Mouse (Mus musculus) midbrain, embryonic 13.5 days (tissue): ENCODE data around the gene Hist2h4. TPM values are rescaled to one million over a fixed set of nuclear protein-coding genes. Genes with fewer than 3 reads are reported as not detected.
A peak's percentile ranks its signal among the peaks of the same experiment; 100 is the strongest.
"Not testable (repeated sequence)": the region's sequence is repeated elsewhere in the genome, so short reads cannot be mapped to it uniquely, and the experiment has no call there.

Experiments
- ATAC-seq: fragments of 200-750 bp; cut with Nextera tagmentation; 2 replicates; pipeline ENCODE4 v1.8.0; 2017; ENCODE audit warnings: mild to moderate bottlenecking, moderate TSS enrichment, moderate library complexity
- H3K27ac ChIP-seq: fragments of 300-500 bp; sonication (generic); 2 replicates; pipeline ENCODE4 v1.5.1; 2015; ENCODE audit warnings: inconsistent platforms, mild to moderate bottlenecking, moderate library complexity
- H3K27me3 ChIP-seq: fragments of 300-500 bp; sonication (generic); 2 replicates; pipeline ENCODE4 v1.6.1; 2015; ENCODE audit warnings: mild to moderate bottlenecking, inconsistent platforms
- H3K36me3 ChIP-seq: fragments of 300-500 bp; sonication (generic); 2 replicates; pipeline ENCODE4 v1.6.1; 2015; ENCODE audit warnings: mild to moderate bottlenecking, inconsistent platforms
- H3K4me1 ChIP-seq: fragments of 300-500 bp; sonication (generic); replicated peaks from 2 replicates; pipeline ENCODE4 v1.6.1; 2015; ENCODE audit warnings: inconsistent platforms
- H3K4me2 ChIP-seq: fragments of 300-500 bp; sonication (generic); replicated peaks from 2 replicates; pipeline ENCODE4 v1.6.1; 2015; ENCODE audit warnings: moderate library complexity, mild to moderate bottlenecking, inconsistent platforms
- H3K4me3 ChIP-seq: fragments of 300-500 bp; sonication (generic); replicated peaks from 2 replicates; pipeline ENCODE4 v1.5.1; 2015; ENCODE audit warnings: mild to moderate bottlenecking, inconsistent platforms
- H3K9ac ChIP-seq: fragments of 300-500 bp; sonication (generic); replicated peaks from 2 replicates; pipeline ENCODE4 v1.6.1; 2015; ENCODE audit warnings: mild to moderate bottlenecking, inconsistent platforms
- H3K9me3 ChIP-seq: fragments of 300-500 bp; sonication (generic); 2 replicates; pipeline ENCODE4 v1.6.1; 2016; ENCODE audit warnings: mild to moderate bottlenecking, inconsistent platforms
- WGBS: fragments of 180-500 bp; shearing (Covaris S2); methylation state at CpG from one replicate; pipeline ENCODE4 v1.1.7; 2015; 5-methylcytosine and 5-hydroxymethylcytosine counted together
- polyA plus RNA-seq: library from polyadenylated mRNA; unstranded; fragments of >200 nt; fragmentation: Nextera tagmentation; extraction: Ambion mirVana; gene quantifications from 2 replicates; pipeline ENCODE4 v1.2.1, GENCODE M21; 2015

Hist2h4 gene
- polyA plus RNA-seq, 1 experiment from 2014 or later, result 11.1 TPM

DNA sequence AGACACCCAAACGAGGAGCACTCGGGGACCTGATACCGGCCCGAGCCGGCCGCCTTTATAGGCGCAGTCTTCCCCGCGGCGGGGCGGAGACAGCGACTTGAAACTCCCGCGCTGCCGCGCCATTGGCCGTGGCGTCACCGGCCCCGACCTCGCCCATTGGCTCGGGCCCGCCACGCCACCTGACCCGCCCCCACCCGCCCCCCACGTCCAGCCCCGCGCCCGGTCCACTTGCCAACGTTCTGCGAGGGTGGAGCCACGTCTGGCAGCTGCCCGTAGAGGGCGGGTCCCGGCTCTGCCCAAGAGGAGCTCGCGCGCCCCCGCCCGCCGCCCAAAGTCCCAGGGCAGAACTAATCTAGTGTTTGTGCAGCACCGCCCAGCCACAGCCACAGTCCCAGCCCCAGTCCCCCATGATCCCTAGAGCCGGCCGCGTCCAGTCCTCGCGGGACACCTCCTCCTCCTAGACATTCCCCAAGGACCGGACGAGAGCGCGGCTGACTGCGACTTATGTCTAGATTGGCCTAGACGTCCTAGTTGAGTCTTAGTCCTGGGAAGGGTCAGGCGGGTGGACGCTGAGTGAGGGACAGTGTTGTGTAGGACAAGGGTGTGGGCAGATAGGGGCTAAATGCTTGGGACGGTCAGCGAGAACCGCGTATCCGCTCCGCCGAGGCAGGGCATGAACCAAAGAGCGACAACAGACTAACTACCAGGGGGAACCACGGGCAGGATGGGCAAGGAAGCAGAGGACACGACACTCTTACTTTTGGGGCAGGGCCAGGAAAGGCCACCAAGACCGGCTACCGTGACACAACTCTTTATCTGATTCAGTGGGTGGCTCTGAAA is 23.9 kb downstream of the Hist2h4 start, which contains the start of gene Hist2h3c2:
Gene Hist2h3c2 (minus strand): TSS at position 174 of the 840 bp plus-strand sequence.
- under 1% methylated on average over 24 of the region's 68 CpGs for WGBS
- Histone ChIP-seq H3K27ac (peak within 1 kb of the TSS; percentile 80), H3K4me2 (peak within 1 kb of the TSS; percentile 57), H3K9ac (peak within 1 kb of the TSS; percentile 54), H3K4me3 (peak within 1 kb of the TSS; percentile 41), H3K4me1 (peaks cover 27% of the 10 kb centered on the region)
- H3K27me3 ChIP-seq, H3K36me3 ChIP-seq, H3K9me3 ChIP-seq: not testable (repeated sequence)
- ATAC-seq, result peak; percentile 94

DNA sequence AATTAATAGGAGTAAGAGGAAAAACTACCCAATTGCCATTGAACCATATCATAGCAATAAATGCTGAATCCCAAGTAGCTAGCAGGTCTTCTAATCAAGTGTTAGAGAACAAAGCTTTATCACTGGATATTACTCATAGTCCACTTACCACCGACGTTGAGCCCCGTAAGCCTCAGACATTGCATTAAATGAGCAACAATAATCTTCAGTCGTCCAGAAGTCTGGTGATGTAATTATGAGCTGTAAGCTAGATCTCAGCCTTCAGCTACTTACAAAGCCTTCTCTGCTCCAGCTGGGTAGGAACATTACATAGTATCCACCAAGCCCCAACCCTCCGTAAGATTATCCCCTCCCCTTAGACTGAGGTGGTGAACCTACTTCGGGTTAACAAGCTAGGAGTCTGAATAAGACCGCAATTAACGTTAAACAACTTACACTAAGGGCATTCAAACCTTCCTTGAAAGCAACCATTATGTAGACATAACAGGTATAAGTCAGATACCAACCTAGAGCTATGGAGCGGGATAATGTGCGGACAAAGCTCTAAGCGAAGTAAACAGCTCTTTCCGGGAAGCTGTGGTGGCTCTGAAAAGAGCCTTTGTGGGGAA is 25.1 kb downstream of the Hist2h4 start:
- no peak for ATAC-seq
- Histone ChIP-seq H3K4me2 (peak overlapping the region; percentile 57), H3K36me3 (no peaks in the 10 kb centered on the region), H3K4me3 (peak overlapping the region; percentile 40), H3K9me3 (no peaks in the 10 kb centered on the region), H3K27me3 (no peaks in the 10 kb centered on the region), H3K4me1 (peaks cover 24% of the 10 kb centered on the region), H3K27ac (no peak overlapping the region; the same call in 1 of the 2 replicates), H3K9ac (peak overlapping the region; percentile 54)
- WGBS, result under 1% methylated on average over 12 of the region's 12 CpGs

DNA sequence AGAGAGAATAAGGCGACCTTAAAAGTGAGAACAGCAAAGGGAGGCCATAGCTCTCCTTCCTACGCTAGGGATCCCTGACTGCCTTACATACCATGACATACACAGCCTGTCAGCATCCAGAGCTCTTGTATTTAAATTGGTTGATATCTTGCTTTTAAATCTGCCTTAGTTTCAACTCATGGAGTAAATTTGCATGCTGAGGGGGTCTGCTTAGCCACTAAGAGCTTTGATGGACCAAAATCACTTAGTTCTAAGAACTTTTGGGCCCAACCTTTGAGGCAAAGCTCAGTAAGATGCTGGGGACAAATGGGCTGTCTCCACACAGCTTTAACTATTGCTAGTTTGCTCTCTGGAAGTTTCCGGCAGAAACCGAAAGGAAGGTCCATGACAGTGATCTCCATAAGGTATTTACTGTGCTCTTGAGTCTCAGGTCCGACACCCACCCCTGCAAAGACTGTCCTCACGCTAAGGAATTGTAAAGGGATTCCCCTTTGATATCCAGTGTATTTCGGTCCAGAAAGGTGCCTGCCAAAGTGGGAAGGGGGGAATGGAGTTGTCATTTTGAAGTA is 25.7 kb downstream of the Hist2h4 start:
- Histone ChIP-seq H3K4me3 (peak overlapping the region; percentile 40), H3K4me2 (peak overlapping the region; percentile 57), H3K9me3 (no peaks in the 10 kb centered on the region), H3K4me1 (peaks cover 24% of the 10 kb centered on the region), H3K27ac (no peak overlapping the region), H3K9ac (peak overlapping the region; percentile 54), H3K27me3 (no peaks in the 10 kb centered on the region), H3K36me3 (no peaks in the 10 kb centered on the region)
- 25% methylated on average over 7 of the region's 7 CpGs for WGBS
- ATAC-seq, result no peak

DNA sequence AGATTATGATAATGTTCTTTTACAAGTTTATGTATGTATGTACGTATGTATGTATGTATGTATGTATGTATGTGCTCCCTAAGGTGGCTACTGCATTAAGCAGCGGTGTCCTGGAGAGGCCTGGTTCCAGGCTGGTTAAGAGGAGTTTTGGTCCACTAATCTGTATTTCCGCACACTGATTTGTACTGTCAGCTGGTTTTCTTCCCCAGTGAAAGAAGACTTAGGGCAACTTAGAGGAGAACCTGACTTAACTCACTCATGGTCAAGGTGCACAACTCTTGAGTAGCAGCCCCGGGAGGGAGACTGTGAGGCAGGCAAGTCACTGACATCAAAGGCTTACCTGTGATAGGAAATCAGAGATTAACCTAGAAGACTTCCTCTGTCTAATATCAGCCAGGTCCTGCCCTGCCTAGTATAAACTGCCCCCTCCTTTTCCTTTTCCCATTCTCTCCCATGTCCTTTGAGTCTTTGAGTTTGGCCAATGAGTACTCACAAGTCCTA is 26.2 kb downstream of the Hist2h4 start:
- no peak for ATAC-seq
- H3K27ac ChIP-seq, result no peak overlapping the region
- H3K9me3 ChIP-seq, result no peaks in the 10 kb centered on the region
- H3K4me3 ChIP-seq, result peak overlapping the region; percentile 40; the same call in 1 of the 2 replicates
- H3K27me3 ChIP-seq, result no peaks in the 10 kb centered on the region
- H3K36me3 ChIP-seq, result no peaks in the 10 kb centered on the region
- H3K4me2 ChIP-seq, result peak overlapping the region; percentile 57
- H3K4me1 ChIP-seq, result peaks cover 24% of the 10 kb centered on the region
- WGBS, result 85% methylated on average over 4 of the region's 4 CpGs
- peak overlapping the region; percentile 54; the same call in 1 of the 2 replicates for H3K9ac ChIP-seq

DNA sequence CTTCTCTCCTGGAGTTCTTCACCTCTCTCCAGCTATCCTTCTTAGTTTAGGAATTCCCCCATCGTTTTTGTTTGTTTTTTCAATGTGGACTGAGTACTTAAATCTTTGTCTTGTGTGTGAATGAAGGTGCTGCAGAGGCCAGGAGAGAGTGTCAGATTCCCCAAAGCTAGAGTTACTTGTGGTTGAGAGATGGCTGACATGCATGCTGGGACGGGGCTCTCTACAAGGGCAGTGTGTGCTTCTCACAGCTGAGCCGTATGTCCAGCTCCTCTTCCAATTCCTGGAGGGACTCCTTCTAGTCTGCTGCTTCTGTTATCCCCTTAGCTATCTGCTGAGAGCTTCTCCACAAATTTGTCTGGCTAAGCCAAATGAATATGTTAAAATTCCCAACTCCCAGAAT is 27.3 kb downstream of the Hist2h4 start:
- Histone ChIP-seq H3K9me3 (no peaks in the 10 kb centered on the region), H3K4me2 (no peak overlapping the region), H3K4me3 (no peak overlapping the region), H3K27me3 (no peaks in the 10 kb centered on the region), H3K27ac (no peak overlapping the region), H3K4me1 (peaks cover 20% of the 10 kb centered on the region), H3K9ac (no peak overlapping the region), H3K36me3 (no peaks in the 10 kb centered on the region)
- WGBS, result 80% methylated on average over 3 of the region's 3 CpGs
- no peak for ATAC-seq

DNA sequence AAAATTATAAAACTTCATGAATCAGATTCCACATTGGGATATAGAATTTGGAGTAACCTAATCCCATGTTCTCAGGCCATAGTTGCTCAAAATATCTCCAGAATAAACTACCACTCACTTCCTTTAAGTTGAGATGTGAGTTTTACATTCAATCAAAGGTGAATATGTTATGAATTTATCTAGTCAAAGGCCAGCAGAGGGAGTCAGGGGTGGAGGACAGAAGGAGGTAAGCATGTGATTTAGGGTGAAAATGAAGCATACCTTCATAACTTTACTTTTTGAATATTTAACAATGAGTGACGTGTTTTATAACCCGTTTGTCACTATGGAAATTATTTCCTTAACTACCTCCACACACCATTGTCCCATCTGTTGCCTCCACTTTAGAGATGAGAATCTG is 28.2 kb downstream of the Hist2h4 start:
- WGBS, result 97% methylated on average over 2 of the region's 2 CpGs
- Histone ChIP-seq H3K4me3 (no peak overlapping the region), H3K27me3 (no peaks in the 10 kb centered on the region), H3K9ac (no peak overlapping the region), H3K4me1 (peaks cover 17% of the 10 kb centered on the region), H3K9me3 (no peaks in the 10 kb centered on the region), H3K36me3 (no peaks in the 10 kb centered on the region), H3K4me2 (no peak overlapping the region), H3K27ac (no peak overlapping the region)
- no peak for ATAC-seq

DNA sequence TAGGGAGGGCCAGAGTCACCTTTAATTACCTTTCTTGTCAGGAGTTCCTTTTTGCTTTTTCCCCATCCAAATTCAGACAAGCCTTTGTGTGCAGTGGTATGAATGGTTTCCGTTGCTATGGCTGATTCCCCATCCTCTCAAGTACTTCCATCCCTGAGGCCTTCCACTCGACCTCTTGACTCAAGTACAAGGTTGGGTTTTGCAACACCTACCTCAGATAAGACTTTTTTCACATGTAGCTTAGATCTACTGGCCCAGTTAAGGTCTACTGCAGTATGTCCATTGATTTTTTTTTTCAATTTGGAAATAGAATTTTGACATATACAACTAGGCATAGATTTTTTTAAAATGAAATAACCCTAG is 31.4 kb downstream of the Hist2h4 start:
- Histone ChIP-seq H3K4me1 (peaks cover 1% of the 10 kb centered on the region), H3K27me3 (no peaks in the 10 kb centered on the region), H3K9ac (no peak overlapping the region), H3K9me3 (no peaks in the 10 kb centered on the region), H3K27ac (no peak overlapping the region), H3K4me2 (no peak overlapping the region), H3K4me3 (no peak overlapping the region), H3K36me3 (no peaks in the 10 kb centered on the region)
- WGBS, result 61% methylated on average over 2 of the region's 2 CpGs
- no peak for ATAC-seq

DNA sequence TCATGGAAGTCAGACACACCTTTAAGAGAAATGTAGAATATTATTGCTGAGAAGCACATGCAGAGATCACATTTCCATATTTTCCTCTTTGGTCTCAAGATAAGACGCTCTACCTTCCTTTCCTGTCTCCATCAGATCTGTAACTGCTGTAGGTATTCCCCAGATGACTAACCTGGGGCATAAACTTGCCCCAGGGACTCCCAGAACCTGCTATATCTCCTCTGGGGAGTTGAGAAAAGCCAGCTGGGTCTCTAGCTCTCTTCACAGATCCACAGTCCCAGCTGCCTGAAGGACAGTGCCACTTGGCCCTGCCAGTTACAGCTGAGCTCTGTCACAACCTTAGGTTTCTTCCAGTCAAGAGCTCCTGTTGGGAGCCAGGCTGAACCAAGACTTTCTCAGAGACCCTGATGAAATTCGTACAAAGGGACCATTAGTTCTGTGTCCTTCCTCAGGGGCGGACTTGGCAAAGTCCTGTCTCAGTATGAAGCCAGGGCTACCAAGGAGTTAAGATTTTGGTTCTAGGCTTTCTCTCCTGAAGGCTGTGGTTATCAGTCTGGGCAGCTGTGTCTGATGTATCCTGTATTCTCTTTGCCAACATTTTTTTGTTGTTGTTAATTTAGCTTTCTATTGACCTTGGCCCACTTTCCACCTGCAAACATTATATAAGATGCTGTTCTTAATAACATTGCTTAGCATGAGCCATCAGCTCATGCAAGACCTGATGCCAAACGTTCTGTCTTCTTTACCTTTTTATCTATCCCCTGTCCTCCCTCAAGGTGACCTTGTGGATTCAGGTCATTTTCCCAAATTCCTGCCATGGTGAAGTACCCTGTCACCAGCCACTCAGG is 32.0 kb downstream of the Hist2h4 start:
- ATAC-seq, result no peak
- WGBS, result 84% methylated on average over 4 of the region's 4 CpGs
- no peaks in the 10 kb centered on the region for H3K27me3 ChIP-seq
- 0 out of 2 replicates have a peak, but pooled peaks cover under 1% of the 10 kb centered on the region for H3K4me1 ChIP-seq
- no peaks in the 10 kb centered on the region for H3K9me3 ChIP-seq
- H3K4me2 ChIP-seq, result no peak overlapping the region
- H3K9ac ChIP-seq, result no peak overlapping the region
- H3K27ac ChIP-seq, result no peak overlapping the region
- no peaks in the 10 kb centered on the region for H3K36me3 ChIP-seq
- H3K4me3 ChIP-seq, result no peak overlapping the region

DNA sequence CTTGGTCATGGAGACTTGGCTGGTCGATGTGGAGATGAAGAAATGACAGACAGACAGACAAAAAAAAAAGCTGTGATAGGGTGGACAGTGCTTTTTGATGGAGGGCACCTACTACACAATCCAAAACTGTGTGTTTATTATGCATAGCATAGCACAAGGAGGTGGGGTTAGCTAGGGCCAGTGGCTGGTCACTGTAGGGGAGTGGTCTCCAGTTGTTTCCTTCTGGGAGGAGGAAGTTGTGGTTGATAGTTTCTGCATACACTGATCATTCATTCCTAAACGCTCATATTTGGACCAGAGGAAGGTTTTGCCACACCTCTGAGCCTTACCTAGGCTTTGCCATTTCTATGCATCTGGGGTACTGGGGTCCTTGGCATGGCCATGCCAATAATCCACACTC is 32.7 kb downstream of the Hist2h4 start:
- Histone ChIP-seq H3K4me1 (0 out of 2 replicates have a peak, but pooled peaks cover 5% of the 10 kb centered on the region), H3K27ac (no peak overlapping the region), H3K4me3 (no peak overlapping the region), H3K9ac (no peak overlapping the region), H3K27me3 (no peaks in the 10 kb centered on the region), H3K9me3 (no peaks in the 10 kb centered on the region), H3K4me2 (no peak overlapping the region), H3K36me3 (no peaks in the 10 kb centered on the region)
- ATAC-seq, result no peak
- 82% methylated on average over 2 of the region's 2 CpGs for WGBS

DNA sequence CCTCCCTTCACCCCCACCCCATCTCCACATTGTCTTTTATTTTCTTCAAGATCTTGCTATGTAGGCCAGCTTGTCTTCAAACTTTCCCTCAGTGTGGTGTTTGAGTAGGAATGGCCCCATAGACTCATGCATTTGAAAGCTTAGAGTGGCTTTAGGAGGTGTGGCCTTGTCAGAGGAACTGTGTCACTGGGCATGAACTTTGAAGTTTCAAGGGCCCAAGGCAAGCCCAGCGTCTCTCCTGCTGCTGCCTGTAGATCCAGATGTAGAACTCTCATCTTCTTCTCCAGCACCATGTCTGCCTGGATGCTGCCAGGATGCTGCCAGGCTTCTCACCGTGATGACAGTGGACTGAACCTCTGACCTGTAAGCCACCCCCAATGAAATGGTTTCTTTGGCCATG is 34.3 kb downstream of the Hist2h4 start:
- no peak overlapping the region for H3K9ac ChIP-seq
- peaks cover 16% of the 10 kb centered on the region; the same call in 1 of the 2 replicates for H3K4me1 ChIP-seq
- 65% methylated on average over 2 of the region's 2 CpGs for WGBS
- H3K27me3 ChIP-seq, result no peaks in the 10 kb centered on the region
- H3K27ac ChIP-seq, result no peak overlapping the region
- H3K36me3 ChIP-seq, result no peaks in the 10 kb centered on the region
- no peak for ATAC-seq
- H3K9me3 ChIP-seq, result no peaks in the 10 kb centered on the region
- H3K4me3 ChIP-seq, result no peak overlapping the region
- H3K4me2 ChIP-seq, result no peak overlapping the region

DNA sequence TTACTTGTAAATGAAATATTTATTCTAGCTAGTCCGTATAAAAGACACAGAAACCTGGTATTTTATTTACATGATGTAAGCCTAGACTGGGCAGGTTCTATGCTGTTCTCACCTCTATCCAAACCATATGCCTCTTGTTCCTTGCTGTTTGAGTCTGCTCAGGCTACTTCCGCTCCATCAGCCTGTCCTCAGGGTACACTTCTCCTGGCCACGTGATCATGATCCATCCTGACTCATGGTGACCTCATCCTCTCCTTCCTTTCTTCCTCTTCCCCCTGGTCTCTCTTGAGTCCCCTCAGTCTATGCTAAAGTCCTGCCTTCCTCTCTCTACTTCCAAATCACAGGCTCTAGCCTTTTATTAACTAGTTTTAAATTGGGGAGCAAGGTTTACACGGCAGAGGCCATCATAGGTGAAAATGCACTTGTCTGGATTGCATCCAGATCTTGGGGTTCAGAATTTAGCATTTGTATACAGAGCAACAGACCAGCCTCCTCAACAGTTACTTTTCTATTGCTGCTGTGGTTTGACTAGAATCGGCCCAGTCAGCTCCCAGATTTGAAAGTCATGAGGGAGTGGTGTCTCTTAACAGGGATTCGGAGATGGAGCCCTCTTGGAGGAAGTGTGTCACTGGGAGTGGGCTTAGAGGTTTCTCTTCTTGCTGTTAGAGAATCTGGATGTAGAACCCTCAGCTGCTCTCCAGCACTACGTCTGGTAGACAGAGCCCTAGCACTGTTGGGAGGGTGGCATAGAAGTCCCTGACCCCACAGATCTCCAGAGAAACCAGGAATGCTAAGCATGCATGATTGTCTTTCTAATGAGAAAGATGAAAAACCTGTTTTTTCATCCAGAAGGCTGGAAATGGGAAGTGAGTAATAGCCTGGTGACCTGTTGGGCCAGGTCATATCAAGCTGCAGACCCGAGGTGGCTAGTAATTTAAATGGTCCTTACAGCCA is 36.1 kb downstream of the Hist2h4 start:
- no peak overlapping the region for H3K4me3 ChIP-seq
- no peak overlapping the region for H3K27ac ChIP-seq
- H3K9ac ChIP-seq, result no peak overlapping the region
- no peaks in the 10 kb centered on the region for H3K9me3 ChIP-seq
- ATAC-seq, result no peak
- H3K4me1 ChIP-seq, result peaks cover 32% of the 10 kb centered on the region
- H3K4me2 ChIP-seq, result no peak overlapping the region
- H3K27me3 ChIP-seq, result no peaks in the 10 kb centered on the region
- H3K36me3 ChIP-seq, result no peaks in the 10 kb centered on the region
- 79% methylated on average over 8 of the region's 8 CpGs for WGBS
